Mouse (Mus musculus) left cerebral cortex, adult 18-20 months (tissue): Measurements from ENCODE around the gene Tubb3. TPM values are rescaled to one million over a fixed set of nuclear protein-coding genes. Genes with fewer than 3 reads are reported as not detected.

Experiments
- total RNA-seq, 2 experiments: library from RNA; stranded (reverse); gene quantifications; 2 replicates each; pipeline ENCODE4 v1.2.3; 2021

Tubb3 gene
- total RNA-seq, 2 experiments from 2014 or later = 392 to 405 TPM

Other genes starting within 250 kb of the Tubb3 start
- gene Dpep1, start 225.2 kb upstream of the Tubb3 start, total RNA-seq = not detected
- gene Chmp1a, start 198.7 kb upstream of the Tubb3 start, total RNA-seq = 100 to 1,000 TPM in 1 of 2 experiments, 10 to 100 TPM in 1; 88.7 to 103 TPM
- gene Spata33, start 198.6 kb upstream of the Tubb3 start, total RNA-seq = 1 to 10 TPM; 5.9 to 9.8 TPM
- 10 to 100 TPM; 94.7 to 98.6 TPM for gene Cdk10, start 186.6 kb upstream of the Tubb3 start, total RNA-seq
- gene Spata2l, start 175.2 kb upstream of the Tubb3 start, total RNA-seq = 10 to 100 TPM; 79.4 to 82.0 TPM
- 10 to 100 TPM; 19.9 to 21.5 TPM for gene Zfp276, start 157.2 kb upstream of the Tubb3 start, total RNA-seq
- gene Vps9d1, start 157.1 kb upstream of the Tubb3 start, total RNA-seq = 10 to 100 TPM; 58.6 to 69.5 TPM
- gene Fanca, start 92.8 kb upstream of the Tubb3 start, total RNA-seq = 1 to 10 TPM; 1.5 to 1.9 TPM
- 10 to 100 TPM; 19.0 to 20.1 TPM for gene Spire2, start 78.7 kb upstream of the Tubb3 start, total RNA-seq
- gene Tcf25, start 37.7 kb upstream of the Tubb3 start, total RNA-seq = 100 to 1,000 TPM; 565 to 596 TPM
- under 1 TPM in 1 of 2 experiments, not detected in 1; 0.12 TPM for gene Mc1r, start 4.3 kb upstream of the Tubb3 start, total RNA-seq
- gene Def8, start 12.1 kb downstream of the Tubb3 start, total RNA-seq = 10 to 100 TPM; 52.9 to 56.3 TPM
- gene Afg3l1, start 66.5 kb downstream of the Tubb3 start, total RNA-seq = 10 to 100 TPM; 26.8 to 32.8 TPM
- gene Dbndd1, start 104.0 kb downstream of the Tubb3 start, total RNA-seq = 10 to 100 TPM; 15.9 to 18.3 TPM
- 10 to 100 TPM; 24.8 to 29.6 TPM for gene Gas8, start 107.4 kb downstream of the Tubb3 start, total RNA-seq
- 10 to 100 TPM; 37.7 to 43.3 TPM for gene Rhou, start 242.5 kb downstream of the Tubb3 start, total RNA-seq